Mouse (Mus musculus) liver, embryonic 14.5 days (tissue): ENCODE measurements around the gene Higd1b. TPM values are rescaled to one million over a fixed set of nuclear protein-coding genes. Genes with fewer than 3 reads are reported as not detected.

ENCODE experiments used
- ATAC-seq: fragments of 200-750 bp; cut with Nextera tagmentation; 2 replicates; pipeline ENCODE4 v1.8.0; 2017; ENCODE audit warnings: moderate number of reproducible peaks, mild to moderate bottlenecking, moderate library complexity; ENCODE audit not compliant: insufficient read depth
- DNase-seq, 3 experiments: peaks; one replicate each; pipeline ENCODE4 v3.0.0-alpha.2; 2012 to 2013; ENCODE audit warnings: low read depth in 3 of 3, low spot score in 3 of 3
- H3K27ac ChIP-seq: fragments of 300-500 bp; sonication (generic); 2 replicates; pipeline ENCODE4 v1.5.1; 2014; ENCODE audit warnings: moderate library complexity, mild to moderate bottlenecking, control low read depth, inconsistent platforms
- H3K27me3 ChIP-seq: fragments of 300-500 bp; sonication (generic); 2 replicates; pipeline ENCODE4 v1.6.1; 2014; ENCODE audit warnings: mild to moderate bottlenecking, low read length, moderate library complexity; ENCODE audit not compliant: control insufficient read depth, insufficient read depth
- H3K36me3 ChIP-seq: fragments of 300-500 bp; sonication (generic); replicated peaks from 2 replicates; pipeline ENCODE4 v1.6.1; 2014; ENCODE audit warnings: low read depth; ENCODE audit not compliant: control insufficient read depth, insufficient read depth
- H3K4me1 ChIP-seq, 2 experiments: fragments of 200-500 bp in 1 of 2; fragments of 300-500 bp in 1 of 2; sonication (generic) in 1 of 2; replicated peaks; 2 replicates each; pipeline ENCODE4 v1.6.1; 2012 to 2014; ENCODE audit warnings: antibody characterized with exemption in 1 of 2, inconsistent platforms in 1 of 2, low read length in 1 of 2; ENCODE audit not compliant: control insufficient read depth in 2 of 2, insufficient read depth in 2 of 2
- H3K4me2 ChIP-seq: fragments of 300-500 bp; sonication (generic); 2 replicates; pipeline ENCODE4 v1.6.1; 2014; ENCODE audit warnings: low read depth, mild to moderate bottlenecking, control low read depth, moderate library complexity
- H3K4me3 ChIP-seq, 2 experiments: fragments of 200-500 bp in 1 of 2; fragments of 300-500 bp in 1 of 2; sonication (generic) in 1 of 2; 2 replicates each; pipeline ENCODE4 v1.5.1; 2012 to 2014; ENCODE audit warnings: low read depth in 2 of 2, low read length in 2 of 2, mild to moderate bottlenecking in 2 of 2, control low read depth in 1 of 2, inconsistent platforms in 1 of 2, moderate library complexity in 1 of 2; ENCODE audit not compliant: insufficient read depth in 1 of 2
- H3K9ac ChIP-seq: fragments of 300-500 bp; sonication (generic); replicated peaks from 2 replicates; pipeline ENCODE4 v1.6.1; 2014; ENCODE audit warnings: mild to moderate bottlenecking, control low read depth, moderate library complexity
- H3K9me3 ChIP-seq: fragments of 300-500 bp; sonication (generic); 2 replicates; pipeline ENCODE4 v1.6.1; 2016; ENCODE audit warnings: low read length, mixed read lengths; ENCODE audit not compliant: control insufficient read depth
- CTCF ChIP-seq: IDR thresholded peaks from 2 replicates; pipeline ENCODE4 v1.5.1; 2016; ENCODE audit warnings: antibody characterized with exemption, low read depth, control low read depth
- EP300 ChIP-seq: IDR thresholded peaks from 2 replicates; pipeline ENCODE4 v1.6.1; 2016; ENCODE audit warnings: antibody characterized with exemption, low read depth
- WGBS: fragments of 180-500 bp; shearing (Covaris S2); extraction: QIAGEN DNeasy Blood & Tissue Kit; methylation state at CpG from one replicate; pipeline ENCODE4 v1.1.7; 2014; ENCODE audit not compliant: insufficient replicate concordance; 5-methylcytosine and 5-hydroxymethylcytosine counted together
- polyA plus RNA-seq, 2 experiments: library from polyadenylated mRNA; depleted of rRNA in 1 of 2; stranded (reverse) in 1 of 2; unstranded in 1 of 2; fragments of >200 nt; fragmentation: Nextera tagmentation in 1 of 2; extraction: Ambion mirVana in 1 of 2; gene quantifications; 2 replicates each; pipeline versions ENCODE4 v1.2.1 to v1.2.3; 2012 to 2014

The Higd1b gene
- polyA plus RNA-seq, 2 experiments = not detected

- Histone ChIP-seq H3K4me1 (no peaks in the 10 kb centered on the region), H3K27ac (no peak overlapping the region), H3K9ac (no peak overlapping the region), H3K36me3 (no peaks in the 10 kb centered on the region), H3K4me3 (no peak overlapping the region), H3K4me2 (no peak overlapping the region), H3K27me3 (no peaks in the 10 kb centered on the region; the same call in 1 of the 2 replicates), H3K9me3 (no peaks in the 10 kb centered on the region)
- WGBS = 48% methylated on average over 4 of the region's 4 CpGs
- no peak for TF ChIP-seq EP300
- TF ChIP-seq CTCF = no peak
- no peak for ATAC-seq
- no peak for DNase-seq
These were observed 5.4 kb upstream of the Higd1b start for GRCm38 (mm10) chr11:102830276-102830675.

DNA sequence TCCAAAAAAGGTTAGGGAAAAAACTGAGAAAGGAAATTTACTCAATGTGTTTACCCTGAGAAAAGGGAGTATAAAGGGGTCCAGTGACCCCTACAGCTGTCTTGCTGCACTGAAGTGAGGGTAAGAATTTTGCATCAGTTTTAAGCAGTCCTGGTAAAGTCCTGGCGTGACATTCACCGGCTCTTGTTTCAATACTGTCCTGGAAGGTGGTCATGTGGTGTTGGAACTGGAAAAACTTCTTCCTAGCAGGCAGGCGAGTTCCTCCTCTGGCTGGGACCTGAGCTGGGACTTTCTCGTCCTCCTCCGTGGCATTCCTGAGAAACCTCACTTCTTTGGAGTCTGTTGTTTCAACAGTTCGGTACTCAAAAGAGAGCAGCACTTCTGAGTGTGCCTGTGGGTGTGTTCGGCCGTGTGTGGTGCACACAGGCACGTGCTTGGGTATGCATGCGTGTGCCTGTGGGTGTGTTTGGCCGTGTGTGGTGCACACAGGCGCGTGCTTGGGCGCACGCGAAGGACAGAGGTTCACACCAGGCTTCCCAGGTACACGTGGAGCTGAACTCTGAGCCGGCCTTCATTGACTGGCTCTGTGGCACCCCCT is 2.9 kb upstream of the Higd1b start:
- ATAC-seq = no peak
- DNase-seq = no peak
- H3K36me3 ChIP-seq = no peaks in the 10 kb centered on the region
- 65% methylated on average over 18 of the region's 18 CpGs for WGBS
- H3K27me3 ChIP-seq = no peaks in the 10 kb centered on the region
- no peak overlapping the region for H3K4me2 ChIP-seq
- no peaks in the 10 kb centered on the region for H3K9me3 ChIP-seq
- H3K9ac ChIP-seq = no peak overlapping the region
- H3K27ac ChIP-seq = no peak overlapping the region
- H3K4me1 ChIP-seq = no peaks in the 10 kb centered on the region
- H3K4me3 ChIP-seq = no peak overlapping the region
- TF ChIP-seq EP300 = no peak
- TF ChIP-seq CTCF = no peak

GRCm38 (mm10) chr11:102834219-102834618 is 1.4 kb upstream of the Higd1b start:
- no peak for TF ChIP-seq CTCF
- no peaks in the 10 kb centered on the region for H3K9me3 ChIP-seq
- no peak overlapping the region for H3K4me3 ChIP-seq
- H3K9ac ChIP-seq = no peak overlapping the region
- no peak for DNase-seq
- WGBS = 77% methylated on average over 10 of the region's 10 CpGs
- no peaks in the 10 kb centered on the region for H3K4me1 ChIP-seq
- peaks cover 12% of the 10 kb centered on the region for H3K36me3 ChIP-seq
- no peak overlapping the region for H3K4me2 ChIP-seq
- H3K27me3 ChIP-seq = no peaks in the 10 kb centered on the region
- no peak overlapping the region for H3K27ac ChIP-seq
- ATAC-seq = no peak

DNA sequence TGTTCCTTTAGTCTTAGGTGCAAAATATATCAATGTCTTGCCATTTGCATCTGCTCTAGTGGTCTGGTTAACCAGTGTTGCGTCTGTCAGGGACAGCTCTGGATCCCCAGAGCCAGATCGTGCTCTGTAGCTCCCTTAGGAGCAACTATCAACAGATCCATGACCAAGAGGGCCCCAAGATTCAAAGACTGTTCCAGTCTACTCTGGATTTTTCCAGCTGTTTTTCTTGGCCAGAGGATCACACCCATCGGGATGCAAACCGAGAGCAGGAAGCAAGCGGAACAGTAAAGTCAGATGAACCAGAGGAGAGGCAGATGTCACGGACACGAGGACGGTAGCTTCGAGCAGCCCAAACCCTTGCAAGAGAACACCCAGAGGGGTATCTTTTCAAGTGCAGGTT is 497 bp downstream of the Higd1b start:
- no peak for ATAC-seq
- 83% methylated on average over 9 of the region's 9 CpGs for WGBS
- no peaks in the 10 kb centered on the region for H3K4me1 ChIP-seq
- peaks cover 22% of the 10 kb centered on the region for H3K36me3 ChIP-seq
- no peak for TF ChIP-seq CTCF
- TF ChIP-seq EP300 = no peak
- H3K9ac ChIP-seq = no peak overlapping the region
- DNase-seq = no peak
- no peak overlapping the region for H3K4me2 ChIP-seq
- H3K27ac ChIP-seq = no peak overlapping the region
- H3K4me3 ChIP-seq = no peak overlapping the region
- no peaks in the 10 kb centered on the region for H3K9me3 ChIP-seq
- H3K27me3 ChIP-seq = no peaks in the 10 kb centered on the region

- H3K9ac ChIP-seq = no peak overlapping the region
- no peak overlapping the region for H3K27ac ChIP-seq
- TF ChIP-seq EP300 = no peak
- no peak overlapping the region for H3K4me3 ChIP-seq
- no peak overlapping the region for H3K4me2 ChIP-seq
- ATAC-seq (no peak), DNase-seq (no peak)
- no peaks in the 10 kb centered on the region for H3K4me1 ChIP-seq
- 79% methylated on average over 1 of the region's 1 CpGs for WGBS
- no peaks in the 10 kb centered on the region for H3K27me3 ChIP-seq
- peaks cover 27% of the 10 kb centered on the region for H3K36me3 ChIP-seq
- no peaks in the 10 kb centered on the region for H3K9me3 ChIP-seq
These were observed 1.7 kb downstream of the Higd1b start for GRCm38 (mm10) chr11:102837385-102837784.
